Mouse (Mus musculus) midbrain, embryonic 16.5 days (tissue): ENCODE results near the gene Camk2b. TPM values are rescaled to one million over a fixed set of nuclear protein-coding genes. Genes with fewer than 3 reads are reported as not detected.

ENCODE experiments used
- ATAC-seq: fragments of 200-750 bp; cut with Nextera tagmentation; 2 replicates; pipeline ENCODE4 v1.8.0; 2017; ENCODE audit warnings: moderate TSS enrichment
- H3K27ac ChIP-seq: fragments of 300-500 bp; sonication (generic); 2 replicates; pipeline ENCODE4 v1.5.1; 2014; ENCODE audit warnings: mild to moderate bottlenecking, low read length, mixed read lengths
- H3K27me3 ChIP-seq: fragments of 300-500 bp; sonication (generic); 2 replicates; pipeline ENCODE4 v1.6.1; 2014; ENCODE audit warnings: low read depth, low read length, mixed read lengths; ENCODE audit not compliant: control insufficient read depth, insufficient read depth
- H3K36me3 ChIP-seq: fragments of 300-500 bp; sonication (generic); 2 replicates; pipeline ENCODE4 v1.6.1; 2014; ENCODE audit warnings: mild to moderate bottlenecking, low read length, moderate library complexity, mixed read lengths; ENCODE audit not compliant: control insufficient read depth, insufficient read depth
- H3K4me1 ChIP-seq: fragments of 300-500 bp; sonication (generic); 2 replicates; pipeline ENCODE4 v1.6.1; 2014; ENCODE audit warnings: mild to moderate bottlenecking, low read length, mixed read lengths; ENCODE audit not compliant: control insufficient read depth, insufficient read depth
- H3K4me2 ChIP-seq: fragments of 300-500 bp; sonication (generic); 2 replicates; pipeline ENCODE4 v1.6.1; 2014; ENCODE audit warnings: mild to moderate bottlenecking, low read length, mixed read lengths
- H3K4me3 ChIP-seq: fragments of 300-500 bp; sonication (generic); 2 replicates; pipeline ENCODE4 v1.5.1; 2014; ENCODE audit warnings: low read depth, mild to moderate bottlenecking, low read length, moderate library complexity, mixed read lengths
- H3K9ac ChIP-seq: fragments of 300-500 bp; sonication (generic); 2 replicates; pipeline ENCODE4 v1.6.1; 2014; ENCODE audit warnings: low read depth, low read length, mixed read lengths
- H3K9me3 ChIP-seq: fragments of 300-500 bp; sonication (generic); replicated peaks from 2 replicates; pipeline ENCODE4 v1.6.1; 2014; ENCODE audit warnings: mild to moderate bottlenecking, low read length, mixed read lengths; ENCODE audit not compliant: control insufficient read depth, poor library complexity, severe bottlenecking
- WGBS: fragments of 180-500 bp; shearing (Covaris S2); extraction: QIAGEN DNeasy Blood & Tissue Kit; methylation state at CpG from one replicate; pipeline ENCODE4 v1.1.7; 2014; 5-methylcytosine and 5-hydroxymethylcytosine counted together
- polyA plus RNA-seq: library from polyadenylated mRNA; unstranded; fragments of >200 nt; fragmentation: Nextera tagmentation; extraction: Ambion mirVana; gene quantifications from 2 replicates; pipeline ENCODE4 v1.2.1, GENCODE M21; 2015

Camk2b gene
- polyA plus RNA-seq, 1 experiment from 2014 or later = 163 TPM

DNA sequence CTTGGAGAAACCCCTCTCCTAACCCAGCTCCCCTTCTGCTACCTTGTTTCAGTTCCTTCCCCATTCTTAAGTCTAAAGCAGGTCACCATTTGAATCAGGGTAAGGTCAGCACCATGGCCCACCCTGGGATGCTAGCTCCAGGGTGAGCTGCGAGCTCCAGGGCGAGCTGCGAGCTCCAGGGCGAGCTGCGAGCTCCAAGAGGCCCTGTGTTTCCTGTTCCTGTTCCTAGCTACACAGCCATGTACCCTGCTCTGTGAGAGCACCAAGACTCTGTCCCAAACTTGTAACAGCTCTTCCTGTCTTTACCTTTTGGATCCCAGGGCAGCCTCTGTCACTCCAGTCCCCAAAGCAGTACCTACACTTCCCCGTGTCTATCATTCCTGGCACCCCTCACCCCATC lies 92.1 kb downstream of the Camk2b start:
- ATAC-seq = no peak
- 87% methylated on average over 6 of the region's 6 CpGs for WGBS
- H3K27ac ChIP-seq = no peak overlapping the region
- H3K4me3 ChIP-seq = no peak overlapping the region
- H3K27me3 ChIP-seq = no peaks in the 10 kb centered on the region
- no peak overlapping the region for H3K4me2 ChIP-seq
- H3K9me3 ChIP-seq = no peaks in the 10 kb centered on the region
- no peak overlapping the region for H3K9ac ChIP-seq
- no peaks in the 10 kb centered on the region for H3K4me1 ChIP-seq
- peaks cover 13% of the 10 kb centered on the region; the same call in 1 of the 2 replicates for H3K36me3 ChIP-seq

DNA sequence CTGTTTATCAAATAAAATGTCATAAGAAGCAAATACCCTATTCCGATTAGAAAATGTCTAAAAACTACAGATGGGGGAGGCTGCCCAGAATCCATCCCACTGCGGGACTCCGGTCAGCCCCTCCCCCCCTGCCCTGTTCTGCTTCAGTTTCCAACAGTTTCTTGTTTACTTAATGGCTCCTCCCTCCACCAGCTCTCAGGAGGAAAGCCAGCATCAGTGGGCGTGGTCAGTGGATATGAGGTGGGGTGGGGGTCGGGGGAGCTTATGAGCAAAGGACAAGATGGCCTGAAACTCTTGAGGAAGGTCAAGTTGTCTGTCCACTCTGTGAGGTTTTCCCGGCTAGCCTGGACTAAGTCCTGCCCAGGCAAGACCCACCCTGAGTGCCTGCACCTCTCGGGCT lies 93.0 kb downstream of the Camk2b start:
- H3K4me1 ChIP-seq = no peaks in the 10 kb centered on the region
- H3K27me3 ChIP-seq = no peaks in the 10 kb centered on the region
- H3K27ac ChIP-seq = no peak overlapping the region
- H3K9ac ChIP-seq = no peak overlapping the region
- H3K36me3 ChIP-seq = peaks cover 14% of the 10 kb centered on the region; the same call in 1 of the 2 replicates
- H3K4me2 ChIP-seq = no peak overlapping the region
- WGBS = 49% methylated on average over 7 of the region's 7 CpGs
- H3K4me3 ChIP-seq = no peak overlapping the region
- H3K9me3 ChIP-seq = no peaks in the 10 kb centered on the region
- ATAC-seq = no peak

DNA sequence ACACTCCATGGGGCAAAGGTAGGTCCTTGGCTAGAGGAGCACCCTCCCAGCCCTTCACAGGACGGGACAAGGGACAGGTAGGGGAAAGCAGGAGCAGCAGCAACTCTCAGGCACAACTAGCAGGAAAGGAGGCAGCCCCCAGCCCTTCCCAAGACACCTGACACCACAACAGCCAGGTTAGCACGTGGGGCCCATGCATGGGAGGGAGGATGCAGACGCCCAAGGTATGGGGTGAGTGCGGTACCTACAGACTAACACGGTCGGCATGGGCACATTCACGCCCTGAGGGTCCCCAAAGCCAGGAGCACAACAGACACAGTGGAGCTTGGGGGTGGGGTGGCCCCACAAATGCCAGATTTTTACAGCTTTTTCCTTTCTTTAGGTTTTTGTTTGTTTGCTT lies 95.0 kb downstream of the Camk2b start:
- Histone ChIP-seq H3K27ac (no peak overlapping the region), H3K9me3 (no peaks in the 10 kb centered on the region), H3K4me2 (no peak overlapping the region), H3K4me3 (no peak overlapping the region), H3K27me3 (no peaks in the 10 kb centered on the region), H3K4me1 (no peaks in the 10 kb centered on the region), H3K9ac (no peak overlapping the region), H3K36me3 (peaks cover 17% of the 10 kb centered on the region)
- WGBS = 57% methylated on average over 7 of the region's 7 CpGs
- ATAC-seq = no peak

DNA sequence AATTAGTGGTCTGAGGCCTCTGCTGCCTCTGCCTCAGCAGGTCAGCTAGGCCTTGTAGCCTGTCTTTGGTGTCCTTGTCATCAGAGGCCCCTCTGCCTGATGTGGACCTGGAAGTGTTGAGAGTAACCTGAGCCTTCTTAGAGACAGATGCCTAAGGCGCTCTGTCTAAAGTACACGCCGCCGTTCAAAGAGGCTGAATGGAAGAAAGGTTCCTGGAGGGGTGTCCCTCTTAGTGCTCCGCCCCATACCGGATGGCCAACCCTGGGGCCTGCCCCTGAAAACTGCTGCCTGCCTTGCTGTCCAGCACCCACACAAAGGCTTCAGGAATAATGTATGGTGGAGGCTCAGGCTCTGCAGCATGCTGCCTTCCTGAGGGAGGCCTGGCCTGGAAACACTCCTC lies 97.9 kb downstream of the Camk2b start:
- 81% methylated on average over 6 of the region's 6 CpGs for WGBS
- Histone ChIP-seq H3K4me3 (no peak overlapping the region), H3K27ac (no peak overlapping the region), H3K4me1 (no peaks in the 10 kb centered on the region), H3K27me3 (no peaks in the 10 kb centered on the region), H3K4me2 (no peak overlapping the region), H3K36me3 (peaks cover 33% of the 10 kb centered on the region), H3K9ac (no peak overlapping the region), H3K9me3 (no peaks in the 10 kb centered on the region)
- no peak for ATAC-seq

DNA sequence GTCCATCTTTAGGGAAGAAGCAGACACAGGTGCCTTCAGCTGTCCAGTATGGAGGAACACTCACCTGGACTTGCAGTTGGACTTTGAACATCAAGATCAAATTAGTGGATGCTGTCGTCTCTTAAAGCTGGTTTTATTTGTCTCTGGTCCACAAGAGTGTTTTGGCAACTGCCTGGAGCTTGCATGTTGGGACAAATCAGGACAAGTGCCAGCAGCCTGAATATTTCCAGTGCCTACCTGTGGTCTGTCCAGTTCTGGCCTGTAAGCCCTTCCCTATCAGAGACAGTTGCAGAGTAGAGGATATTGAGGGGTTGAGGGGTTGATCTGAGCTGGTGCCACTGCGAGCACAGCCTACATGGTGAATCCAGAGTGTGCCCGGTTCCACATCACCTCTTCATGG lies 99.4 kb downstream of the Camk2b start:
- no peaks in the 10 kb centered on the region for H3K27me3 ChIP-seq
- no peak overlapping the region for H3K4me2 ChIP-seq
- no peak overlapping the region for H3K27ac ChIP-seq
- no peak overlapping the region for H3K4me3 ChIP-seq
- H3K4me1 ChIP-seq = no peaks in the 10 kb centered on the region
- H3K36me3 ChIP-seq = peaks cover 41% of the 10 kb centered on the region
- 86% methylated on average over 3 of the region's 3 CpGs for WGBS
- no peak overlapping the region for H3K9ac ChIP-seq
- H3K9me3 ChIP-seq = no peaks in the 10 kb centered on the region
- peak; percentile 32; the same call in 1 of the 2 replicates for ATAC-seq

DNA sequence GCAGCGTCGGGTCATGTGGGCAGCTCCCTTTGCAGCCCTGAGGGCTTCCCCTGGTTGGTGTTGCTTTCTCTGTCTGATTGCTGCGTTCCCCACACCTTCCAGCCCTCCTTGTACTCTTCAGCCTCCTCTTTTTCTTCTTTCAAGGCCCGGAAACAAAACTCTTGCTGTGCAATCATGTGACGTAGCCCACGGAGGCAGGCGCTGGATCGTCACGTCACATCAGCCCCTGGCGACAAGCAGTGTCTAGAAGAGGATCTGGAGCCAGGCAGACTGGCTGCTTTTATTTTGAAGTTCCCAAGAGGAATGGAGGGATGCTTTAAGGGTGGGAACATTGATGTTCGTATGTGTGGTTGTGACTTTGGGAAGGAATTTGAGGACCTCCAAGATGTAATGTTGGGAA lies 100.3 kb downstream of the Camk2b start:
- no peak for ATAC-seq
- Histone ChIP-seq H3K9ac (no peak overlapping the region), H3K4me1 (no peaks in the 10 kb centered on the region), H3K4me2 (no peak overlapping the region), H3K9me3 (no peaks in the 10 kb centered on the region), H3K27me3 (no peaks in the 10 kb centered on the region), H3K4me3 (no peak overlapping the region), H3K36me3 (peaks cover 40% of the 10 kb centered on the region), H3K27ac (no peak overlapping the region)
- WGBS = 82% methylated on average over 11 of the region's 11 CpGs

DNA sequence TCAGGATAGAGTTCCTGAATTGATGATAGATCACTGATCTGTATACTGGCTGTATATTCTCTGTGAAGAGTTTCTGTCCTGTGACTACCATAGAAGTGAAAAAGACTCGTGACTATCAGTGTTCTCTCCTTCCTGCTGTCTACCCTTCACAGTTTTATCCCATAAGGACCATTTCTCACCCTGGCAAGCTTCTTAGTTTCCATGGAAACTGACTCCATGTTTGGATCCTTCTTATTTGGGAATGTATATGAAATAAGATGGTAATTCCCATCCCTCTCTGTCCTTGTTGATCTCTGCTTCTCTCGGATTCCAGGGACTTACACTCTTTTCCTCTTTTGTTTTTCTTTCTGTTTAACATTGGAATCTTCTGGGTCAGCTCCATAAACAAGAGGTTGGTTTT lies 106.1 kb downstream of the Camk2b start:
- no peak overlapping the region for H3K27ac ChIP-seq
- H3K4me3 ChIP-seq = no peak overlapping the region
- H3K9ac ChIP-seq = no peak overlapping the region
- no peak overlapping the region for H3K4me2 ChIP-seq
- H3K36me3 ChIP-seq = peaks cover 38% of the 10 kb centered on the region
- H3K9me3 ChIP-seq = no peaks in the 10 kb centered on the region
- ATAC-seq = no peak
- H3K4me1 ChIP-seq = peaks cover 12% of the 10 kb centered on the region
- no peaks in the 10 kb centered on the region for H3K27me3 ChIP-seq
- 74% methylated on average over 2 of the region's 2 CpGs for WGBS

DNA sequence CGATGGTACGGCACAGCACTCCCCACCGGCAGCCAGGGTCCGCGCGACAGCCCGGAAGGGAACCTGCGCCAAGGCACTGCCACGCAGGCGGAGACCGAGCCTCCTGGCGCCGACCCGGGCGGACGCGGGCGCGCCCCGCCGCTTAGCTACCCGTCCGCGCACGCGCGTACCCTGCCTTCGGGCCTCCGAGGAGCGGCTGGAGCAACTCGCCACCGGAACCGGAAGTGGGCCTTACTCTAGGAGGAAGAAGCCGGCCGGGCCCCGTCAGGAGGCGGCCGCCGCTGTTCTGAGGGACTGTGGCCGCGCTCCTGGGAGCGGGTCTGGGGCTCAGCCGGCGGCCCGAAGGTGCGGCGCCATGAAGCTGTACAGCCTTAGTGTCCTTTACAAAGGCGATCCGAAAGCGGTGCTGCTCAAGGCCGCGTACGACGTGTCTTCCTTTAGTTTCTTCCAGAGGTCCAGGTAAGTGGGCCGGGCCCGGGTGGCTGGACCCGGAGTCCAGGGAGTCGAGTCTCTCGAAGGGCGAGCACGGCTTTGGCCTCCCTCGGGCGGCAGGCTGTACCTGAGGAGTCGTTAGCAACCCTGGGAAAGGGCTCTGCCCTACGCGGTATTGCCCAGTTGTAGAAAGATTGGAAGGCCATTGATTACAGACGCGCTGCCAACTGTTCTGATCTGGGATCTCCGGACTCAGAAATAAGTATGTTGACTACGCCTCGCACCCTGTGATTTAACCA lies 110.5 kb downstream of the Camk2b start, which contains the start of gene Ykt6:
TSS of gene Ykt6 (plus strand) at position 148 of the 731 bp plus-strand sequence.
- under 1% methylated on average over 71 of the region's 71 CpGs for WGBS
- H3K9me3 ChIP-seq = no peaks in the 10 kb centered on the region
- peak within 1 kb of the TSS; percentile 76 for H3K4me2 ChIP-seq
- H3K27me3 ChIP-seq = no peaks in the 10 kb centered on the region
- peak within 1 kb of the TSS; percentile 93 for H3K27ac ChIP-seq
- H3K36me3 ChIP-seq = peaks cover 10% of the 10 kb centered on the region
- ATAC-seq = peak; percentile 96
- H3K9ac ChIP-seq = peak within 1 kb of the TSS; percentile 83
- H3K4me3 ChIP-seq = peak within 1 kb of the TSS; percentile 60
- H3K4me1 ChIP-seq = peaks cover 17% of the 10 kb centered on the region

DNA sequence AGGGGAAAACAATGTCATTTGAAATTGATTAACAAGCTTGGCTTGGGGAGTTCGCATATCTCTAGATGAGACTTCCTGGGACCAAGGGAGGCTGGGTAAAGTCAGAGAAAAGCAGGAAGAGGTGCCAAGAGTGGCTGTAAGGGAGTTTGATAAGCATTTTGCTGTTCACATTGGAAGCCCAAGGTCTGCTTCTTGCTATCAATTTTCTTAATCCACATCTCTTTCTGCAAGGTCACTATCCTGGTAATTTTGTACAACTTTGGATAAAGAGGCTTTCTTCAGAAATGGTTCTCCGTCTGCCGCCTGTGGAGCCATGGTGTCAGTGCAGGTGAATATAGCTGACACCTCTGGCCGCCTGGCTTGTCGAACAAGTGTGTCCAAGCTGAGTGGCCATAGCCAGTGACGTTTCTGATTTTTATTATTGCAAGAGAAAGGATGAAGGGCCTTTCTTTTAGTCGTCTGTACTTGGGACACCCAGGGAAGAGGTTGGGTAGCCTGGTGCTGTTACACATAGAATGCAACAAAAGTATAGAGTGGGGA lies 111.1 kb downstream of the Camk2b start:
- Histone ChIP-seq H3K27ac (peak overlapping the region; percentile 93), H3K9me3 (no peaks in the 10 kb centered on the region), H3K4me1 (peaks cover 19% of the 10 kb centered on the region), H3K4me3 (peak overlapping the region; percentile 60), H3K36me3 (peaks cover 5% of the 10 kb centered on the region), H3K27me3 (no peaks in the 10 kb centered on the region), H3K4me2 (peak overlapping the region; percentile 76), H3K9ac (peak overlapping the region; percentile 83)
- ATAC-seq = peak; percentile 84
- WGBS = 4% methylated on average over 7 of the region's 7 CpGs
